Mouse (Mus musculus): Measurements from ENCODE around the gene Tmem87b. TPM values are rescaled to one million over a fixed set of nuclear protein-coding genes. Genes with fewer than 3 reads are reported as not detected.

Gene Tmem87b
- 8.7 and 8.8 TPM in 2 replicates for polyA plus RNA-seq (2012; rRNA removed; ENCODE audit: low replicate concordance)

GRCm38 (mm10) chr2:128817786-128818681 is at the start of gene Tmem87b:
TSS of gene Tmem87b (plus strand) at chr2:128818118.

GRCm38 (mm10) chr2:128862636-128863035 is 44.7 kb downstream of the Tmem87b start, which contains the start of gene Fbln7:
TSS of gene Fbln7 (plus strand) at chr2:128862981.

Other genes with a start within 250 kb of the Tmem87b start
- gene Spdye4c, start 226.9 kb upstream of the Tmem87b start, polyA plus RNA-seq (2012; rRNA removed; ENCODE audit: low replicate concordance), result not detected in 2 replicates
- 11.0 and 22.6 TPM in 2 replicates for gene Anapc1, start 130.7 kb upstream of the Tmem87b start, polyA plus RNA-seq (2012; rRNA removed; ENCODE audit: low replicate concordance)
- gene Mertk, start 119.2 kb upstream of the Tmem87b start, polyA plus RNA-seq (2012; rRNA removed; ENCODE audit: low replicate concordance), result 4.9 and 6.9 TPM in 2 replicates
- gene Fbln7, start 44.9 kb downstream of the Tmem87b start, polyA plus RNA-seq (2012; rRNA removed; ENCODE audit: low replicate concordance), result 3.4 and 4.3 TPM in 2 replicates
- 0.18 and 0.53 TPM in 2 replicates for gene Zc3h8, start 126.0 kb downstream of the Tmem87b start, polyA plus RNA-seq (2012; rRNA removed; ENCODE audit: low replicate concordance)
- gene Zc3h6, start 149.3 kb downstream of the Tmem87b start, polyA plus RNA-seq (2012; rRNA removed; ENCODE audit: low replicate concordance), result 0.39 and 1.6 TPM in 2 replicates
- 2.2 and 2.5 TPM in 2 replicates for gene Gm10762, start 149.6 kb downstream of the Tmem87b start, polyA plus RNA-seq (2012; rRNA removed; ENCODE audit: low replicate concordance)
- 0.07 TPM in 1 of 2 replicates, not detected in the other for gene Vinac1, start 230.1 kb downstream of the Tmem87b start, polyA plus RNA-seq (2012; rRNA removed; ENCODE audit: low replicate concordance)
- 1.00 and 2.2 TPM in 2 replicates for gene Ttl, start 247.8 kb downstream of the Tmem87b start, polyA plus RNA-seq (2012; rRNA removed; ENCODE audit: low replicate concordance)